Mouse (Mus musculus) hindbrain, embryonic 12.5 days (tissue): ENCODE results near the gene Gm11983. TPM values are rescaled to one million over a fixed set of nuclear protein-coding genes. Genes with fewer than 3 reads are reported as not detected.
"Not testable (repeated sequence)": the region's sequence is repeated elsewhere in the genome, so short reads cannot be mapped to it uniquely, and the experiment has no call there.

Source experiments
- ATAC-seq: fragments of 200-750 bp; cut with Nextera tagmentation; 2 replicates; pipeline ENCODE4 v1.8.0; 2017; ENCODE audit warnings: moderate TSS enrichment; ENCODE audit not compliant: low FRiP score
- H3K27ac ChIP-seq: fragments of 300-500 bp; sonication (generic); 2 replicates; pipeline ENCODE4 v1.5.1; 2016; ENCODE audit warnings: mild to moderate bottlenecking
- H3K27me3 ChIP-seq: fragments of 300-500 bp; sonication (generic); 2 replicates; pipeline ENCODE4 v1.6.1; 2016; ENCODE audit warnings: mild to moderate bottlenecking
- H3K36me3 ChIP-seq: fragments of 300-500 bp; sonication (generic); 2 replicates; pipeline ENCODE4 v1.6.1; 2016; ENCODE audit warnings: mild to moderate bottlenecking
- H3K4me1 ChIP-seq: fragments of 300-500 bp; sonication (generic); 2 replicates; pipeline ENCODE4 v1.6.1; 2016
- H3K4me2 ChIP-seq: fragments of 300-500 bp; sonication (generic); replicated peaks from 2 replicates; pipeline ENCODE4 v1.6.1; 2016; ENCODE audit warnings: mild to moderate bottlenecking
- H3K4me3 ChIP-seq: fragments of 300-500 bp; sonication (generic); 2 replicates; pipeline ENCODE4 v1.5.1; 2016; ENCODE audit warnings: mild to moderate bottlenecking
- H3K9ac ChIP-seq: fragments of 300-500 bp; sonication (generic); 2 replicates; pipeline ENCODE4 v1.6.1; 2016; ENCODE audit warnings: mild to moderate bottlenecking, moderate library complexity
- H3K9me3 ChIP-seq: fragments of 300-500 bp; sonication (generic); replicated peaks from 2 replicates; pipeline ENCODE4 v1.6.1; 2016; ENCODE audit warnings: mild to moderate bottlenecking
- WGBS: fragments of 180-500 bp; shearing (Covaris S2); methylation state at CpG from one replicate; pipeline ENCODE4 v1.1.7; 2016; 5-methylcytosine and 5-hydroxymethylcytosine counted together
- polyA plus RNA-seq: library from polyadenylated mRNA; unstranded; fragments of >200 nt; fragmentation: Nextera tagmentation; extraction: Ambion mirVana; gene quantifications from 2 replicates; pipeline ENCODE4 v1.2.1, GENCODE M21; 2016

The Gm11983 gene
- not detected in 2 replicates for polyA plus RNA-seq

DNA sequence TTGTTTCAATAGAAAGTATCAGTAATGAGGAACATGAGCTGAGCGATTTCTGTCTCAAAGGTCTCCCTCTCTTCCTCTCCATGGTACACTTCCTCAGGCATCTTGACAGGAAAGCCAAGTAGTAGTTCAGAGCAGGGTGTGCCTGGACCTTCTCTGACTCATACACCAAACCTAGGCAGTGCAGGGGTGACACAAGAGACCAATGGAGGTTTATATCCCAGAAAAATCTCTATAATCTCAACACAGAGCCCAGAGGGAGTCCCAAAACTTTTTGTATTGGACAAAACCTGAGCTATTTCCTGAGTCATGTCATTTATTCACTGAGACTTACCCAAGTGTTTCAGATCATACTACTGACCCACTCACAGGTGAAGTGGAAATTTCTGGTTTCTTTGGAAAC, at the start of gene Gm11983:
Gene Gm11983, minus strand, starts transcription at position 101 of the 400 bp plus-strand sequence.
- Histone ChIP-seq H3K9me3 (no peaks in the 10 kb centered on the region), H3K36me3 (no peaks in the 10 kb centered on the region)
- no peak for ATAC-seq

DNA sequence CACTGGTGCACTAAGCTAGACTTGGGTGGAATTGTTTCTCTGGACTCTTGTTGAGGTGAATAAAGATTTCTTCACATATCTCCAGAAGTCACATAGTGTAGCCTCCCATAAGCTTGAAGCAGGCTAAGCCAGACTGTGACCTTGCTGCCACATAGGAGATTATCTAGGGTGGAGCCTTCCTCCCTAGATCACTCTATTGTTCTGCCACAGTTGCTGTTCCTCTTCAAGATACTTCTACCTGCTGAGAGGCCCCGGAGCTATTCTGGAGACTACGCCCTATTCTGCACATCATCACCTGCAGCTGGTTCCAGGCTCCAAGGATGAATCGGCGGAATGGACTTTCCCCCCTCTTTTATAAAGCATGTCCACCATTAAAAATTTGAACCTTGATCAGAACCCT, 45.6 kb upstream of the Gm11983 start:
- WGBS = 95% methylated on average over 4 of the region's 4 CpGs
- not testable (repeated sequence) for ATAC-seq, H3K27me3 ChIP-seq, H3K9ac ChIP-seq, H3K27ac ChIP-seq, H3K9me3 ChIP-seq, H3K4me3 ChIP-seq, H3K4me1 ChIP-seq, H3K36me3 ChIP-seq, H3K4me2 ChIP-seq

More for the DNA sequence above, at the start of gene Gm11983:
- Histone ChIP-seq H3K4me3 (no peak within 1 kb of the TSS), H3K9ac (no peak within 1 kb of the TSS), H3K4me1 (no peaks in the 10 kb centered on the region), H3K27ac (no peak within 1 kb of the TSS), H3K4me2 (no peak within 1 kb of the TSS), H3K27me3 (no peaks in the 10 kb centered on the region)
- 91% methylated on average over 1 of the region's 1 CpGs for WGBS

GRCm38 (mm10) chr11:6881614-6882013, 44.2 kb upstream of the Gm11983 start:
- WGBS = 40% methylated on average over 5 of the region's 5 CpGs
- Histone ChIP-seq H3K4me2 (no peak overlapping the region), H3K9me3 (no peaks in the 10 kb centered on the region), H3K27ac (no peak overlapping the region), H3K36me3 (no peaks in the 10 kb centered on the region), H3K4me1 (no peaks in the 10 kb centered on the region), H3K27me3 (no peaks in the 10 kb centered on the region), H3K4me3 (no peak overlapping the region), H3K9ac (no peak overlapping the region)
- ATAC-seq = no peak

- ATAC-seq = no peak
- no peak overlapping the region for H3K4me3 ChIP-seq
- no peak overlapping the region for H3K27ac ChIP-seq
- no peaks in the 10 kb centered on the region for H3K36me3 ChIP-seq
- H3K4me2 ChIP-seq = no peak overlapping the region
- no peaks in the 10 kb centered on the region for H3K9me3 ChIP-seq
- H3K9ac ChIP-seq = no peak overlapping the region
- 69% methylated on average over 6 of the region's 6 CpGs for WGBS
- no peaks in the 10 kb centered on the region for H3K4me1 ChIP-seq
- H3K27me3 ChIP-seq = no peaks in the 10 kb centered on the region
These were observed 40.3 kb upstream of the Gm11983 start for GRCm38 (mm10) chr11:6877740-6878139.

- WGBS = 80% methylated on average over 1 of the region's 1 CpGs
- ATAC-seq = no peak
- H3K27ac ChIP-seq = no peak overlapping the region
- no peak overlapping the region for H3K9ac ChIP-seq
- H3K4me2 ChIP-seq = no peak overlapping the region
- no peaks in the 10 kb centered on the region for H3K9me3 ChIP-seq
- H3K4me1 ChIP-seq = no peaks in the 10 kb centered on the region
- no peaks in the 10 kb centered on the region for H3K27me3 ChIP-seq
- no peaks in the 10 kb centered on the region for H3K36me3 ChIP-seq
- H3K4me3 ChIP-seq = no peak overlapping the region
These were observed 33.5 kb upstream of the Gm11983 start for GRCm38 (mm10) chr11:6870947-6871346.

- Histone ChIP-seq H3K27me3 (no peaks in the 10 kb centered on the region), H3K4me2 (no peak overlapping the region), H3K9ac (no peak overlapping the region), H3K4me1 (peaks cover 5% of the 10 kb centered on the region), H3K9me3 (no peaks in the 10 kb centered on the region), H3K36me3 (no peaks in the 10 kb centered on the region), H3K4me3 (no peak overlapping the region), H3K27ac (no peak overlapping the region)
- 86% methylated on average over 3 of the region's 3 CpGs for whole genome bisulfite sequencing
- ATAC-seq = no peak
These were observed 28.1 kb upstream of the Gm11983 start for GRCm38 (mm10) chr11:6865536-6865935.

- WGBS = 80% methylated on average over 3 of the region's 3 CpGs
- H3K9me3 ChIP-seq = no peaks in the 10 kb centered on the region
- ATAC-seq = no peak
- H3K27ac ChIP-seq = no peak overlapping the region
- H3K27me3 ChIP-seq = no peaks in the 10 kb centered on the region
- H3K36me3 ChIP-seq = no peaks in the 10 kb centered on the region
- no peak overlapping the region for H3K9ac ChIP-seq
- no peak overlapping the region for H3K4me3 ChIP-seq
- peaks cover 18% of the 10 kb centered on the region for H3K4me1 ChIP-seq
- no peak overlapping the region for H3K4me2 ChIP-seq
These were observed 24.7 kb upstream of the Gm11983 start for GRCm38 (mm10) chr11:6862185-6862584.

DNA sequence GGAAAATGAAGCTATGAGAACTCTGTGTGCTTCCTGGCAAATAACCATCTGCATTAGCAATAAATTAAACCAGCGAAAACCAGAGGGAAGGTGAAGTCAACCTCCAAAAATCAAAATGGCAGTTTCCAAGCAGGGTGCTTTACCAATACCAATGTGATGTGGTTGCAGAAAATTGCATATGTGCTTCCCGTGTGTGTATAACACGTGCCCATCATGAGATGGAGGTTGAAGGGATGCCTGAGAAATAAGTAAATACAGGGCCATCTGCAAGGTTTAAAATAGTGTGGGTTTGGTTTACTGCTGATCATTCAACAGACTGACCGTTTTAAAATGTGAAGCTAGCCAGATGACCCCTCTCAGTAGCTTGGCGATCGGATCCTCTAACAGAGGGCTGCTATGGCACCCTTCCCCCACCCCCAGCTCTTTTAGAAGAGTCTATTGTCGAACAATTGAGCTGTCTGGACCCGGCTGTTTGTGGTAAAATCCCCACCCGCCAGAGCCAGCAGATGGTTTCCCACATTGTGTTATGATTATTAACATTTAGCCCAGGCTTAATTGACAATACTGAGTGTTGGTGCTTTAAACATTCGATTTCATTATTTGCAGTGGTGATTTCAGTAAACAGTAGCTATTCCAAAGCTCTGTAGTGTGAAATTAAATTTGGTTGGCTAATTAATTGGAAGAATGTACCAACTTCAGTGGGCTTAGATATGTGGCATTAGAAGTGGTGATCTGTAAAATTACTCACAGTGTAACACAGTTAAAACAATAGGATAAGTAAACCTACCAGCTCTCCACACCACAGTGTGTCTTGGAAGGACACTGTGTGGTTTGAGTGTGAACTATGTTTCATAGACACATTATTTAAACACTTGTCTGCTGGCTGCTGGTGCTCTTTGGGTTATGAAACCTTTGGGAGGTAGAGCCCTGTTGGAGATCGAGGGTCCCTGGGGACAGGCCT, 22.7 kb upstream of the Gm11983 start:
- Histone ChIP-seq H3K36me3 (no peaks in the 10 kb centered on the region), H3K27ac (peak overlapping the region; percentile 23; the same call in 1 of the 2 replicates), H3K4me2 (peak overlapping the region; percentile 2; the same call in 1 of the 2 replicates), H3K9ac (no peak overlapping the region), H3K9me3 (no peaks in the 10 kb centered on the region), H3K4me1 (peaks cover 18% of the 10 kb centered on the region), H3K27me3 (no peaks in the 10 kb centered on the region), H3K4me3 (no peak overlapping the region)
- peak; percentile 87 for ATAC-seq
- WGBS = 39% methylated on average over 11 of the region's 11 CpGs

GRCm38 (mm10) chr11:6859096-6859495, 21.6 kb upstream of the Gm11983 start:
- H3K27ac ChIP-seq = no peak overlapping the region
- peaks cover 18% of the 10 kb centered on the region for H3K4me1 ChIP-seq

GRCm38 (mm10) chr11:6855942-6856341, 18.5 kb upstream of the Gm11983 start:
- Histone ChIP-seq H3K27ac (no peak overlapping the region), H3K9me3 (peaks cover 3% of the 10 kb centered on the region), H3K9ac (no peak overlapping the region), H3K27me3 (no peaks in the 10 kb centered on the region), H3K4me3 (no peak overlapping the region), H3K4me2 (no peak overlapping the region), H3K36me3 (no peaks in the 10 kb centered on the region), H3K4me1 (peaks cover 15% of the 10 kb centered on the region)
- 94% methylated on average over 3 of the region's 3 CpGs for WGBS
- ATAC-seq = no peak

More at GRCm38 (mm10) chr11:6859096-6859495, 21.6 kb upstream of the Gm11983 start:
- no peak for ATAC-seq
- WGBS = 93% methylated on average over 8 of the region's 8 CpGs
- Histone ChIP-seq H3K4me2 (no peak overlapping the region), H3K9ac (no peak overlapping the region), H3K27me3 (no peaks in the 10 kb centered on the region), H3K9me3 (no peaks in the 10 kb centered on the region), H3K36me3 (no peaks in the 10 kb centered on the region), H3K4me3 (no peak overlapping the region)

DNA sequence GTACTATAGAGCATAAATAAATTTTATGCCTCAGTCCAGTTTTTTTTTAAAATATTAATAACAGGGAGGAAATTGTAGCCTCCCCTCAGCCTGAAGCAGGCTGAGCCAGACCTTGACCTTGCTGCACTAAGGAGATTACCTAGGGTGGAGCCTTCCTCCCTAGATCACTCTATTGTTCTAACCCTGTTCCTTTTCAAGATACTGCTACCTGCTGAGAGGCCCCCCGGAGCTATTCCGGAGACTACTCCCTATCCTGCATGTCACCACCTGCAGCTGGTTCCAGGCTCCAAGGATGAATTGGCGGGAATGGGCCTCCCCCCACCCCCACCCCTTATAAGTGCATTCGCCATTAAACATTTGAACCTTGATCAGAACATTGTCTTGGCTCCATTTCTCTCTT, 15.9 kb upstream of the Gm11983 start:
- WGBS = 84% methylated on average over 4 of the region's 4 CpGs
- not testable (repeated sequence) for H3K4me2 ChIP-seq, H3K36me3 ChIP-seq, H3K4me1 ChIP-seq, H3K4me3 ChIP-seq, H3K9me3 ChIP-seq, ATAC-seq, H3K9ac ChIP-seq, H3K27ac ChIP-seq, H3K27me3 ChIP-seq

GRCm38 (mm10) chr11:6843831-6844230, 6.4 kb upstream of the Gm11983 start:
- Histone ChIP-seq H3K9ac (no peak overlapping the region), H3K4me2 (no peak overlapping the region), H3K4me1 (no peaks in the 10 kb centered on the region), H3K27ac (no peak overlapping the region), H3K9me3 (no peaks in the 10 kb centered on the region), H3K27me3 (no peaks in the 10 kb centered on the region), H3K36me3 (no peaks in the 10 kb centered on the region), H3K4me3 (no peak overlapping the region)
- ATAC-seq = no peak
- 80% methylated on average over 2 of the region's 2 CpGs for WGBS

DNA sequence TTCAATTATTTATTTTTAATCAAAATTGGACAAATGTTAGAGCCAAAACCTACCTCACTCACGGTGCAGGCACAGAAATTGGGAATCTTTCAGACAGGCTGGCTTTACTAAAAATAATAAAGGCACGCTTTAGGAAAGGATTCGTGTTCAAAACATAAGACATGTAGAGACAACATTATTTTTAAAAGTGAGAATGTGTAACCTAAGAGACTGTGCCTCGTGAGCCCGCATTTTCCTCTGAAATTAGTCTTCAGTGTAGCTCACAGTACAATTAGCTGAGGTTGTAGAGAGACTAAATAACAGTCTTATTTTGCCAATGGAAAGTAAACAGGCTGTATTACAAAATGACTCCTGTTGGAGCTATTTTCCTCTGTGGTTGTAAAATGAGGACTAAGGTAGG, 4.7 kb upstream of the Gm11983 start:
- no peak for ATAC-seq
- Histone ChIP-seq H3K36me3 (no peaks in the 10 kb centered on the region), H3K9me3 (no peaks in the 10 kb centered on the region), H3K4me3 (no peak overlapping the region), H3K27me3 (no peaks in the 10 kb centered on the region), H3K9ac (no peak overlapping the region), H3K4me2 (no peak overlapping the region), H3K27ac (no peak overlapping the region), H3K4me1 (no peaks in the 10 kb centered on the region)
- WGBS = 84% methylated on average over 5 of the region's 5 CpGs
